Mouse (Mus musculus): ENCODE data around the gene Tex10. TPM values are rescaled to one million over a fixed set of nuclear protein-coding genes. Genes with fewer than 3 reads are reported as not detected.

The Tex10 gene
- polyA plus RNA-seq, 1 experiment from 2014 or later: 62.0 TPM

GRCm38 (mm10) chr4:48380940-48381339 is 92.3 kb downstream of the Tex10 start:
- Histone ChIP-seq H3K9me3 (no peaks in the 10 kb centered on the region), H3K4me3 (no peak overlapping the region), H3K4me1 (no peaks in the 10 kb centered on the region), H3K27me3 (ENCODE audit: insufficient read depth, poor library complexity, severe bottlenecking) (no peaks in the 10 kb centered on the region), H3K27ac (no peak overlapping the region), H3K36me3 (no peaks in the 10 kb centered on the region)
- 6% methylated on average over 2 of the region's 2 CpGs for WGBS
- no peak for DNase-seq (ENCODE audit: low spot score)

Other genes starting within 250 kb of the Tex10 start
- gene Erp44, start 193.9 kb downstream of the Tex10 start, polyA plus RNA-seq (2016; fragmentation: Nextera tagmentation; extraction: Ambion mirVana): 68.5 and 69.8 TPM in 2 replicates
- gene Invs, start 193.7 kb downstream of the Tex10 start, polyA plus RNA-seq (2016; fragmentation: Nextera tagmentation; extraction: Ambion mirVana): 5.8 and 7.1 TPM in 2 replicates
- gene Msantd3, start 66.5 kb upstream of the Tex10 start, polyA plus RNA-seq (2016; fragmentation: Nextera tagmentation; extraction: Ambion mirVana): 29.7 and 32.3 TPM in 2 replicates
- 51.6 and 76.4 TPM in 2 replicates for gene Tmeff1, start 111.7 kb upstream of the Tex10 start, polyA plus RNA-seq (2016; fragmentation: Nextera tagmentation; extraction: Ambion mirVana)
- 0.89 and 1.1 TPM in 2 replicates for gene Cavin4, start 190.1 kb upstream of the Tex10 start, polyA plus RNA-seq (2016; fragmentation: Nextera tagmentation; extraction: Ambion mirVana)